Mouse (Mus musculus): ENCODE results near the gene Zfp217. TPM values are rescaled to one million over a fixed set of nuclear protein-coding genes. Genes with fewer than 3 reads are reported as not detected.

Zfp217 gene
- total RNA-seq, 2 experiments from 2014 or later = 3.0 to 3.8 TPM

DNA sequence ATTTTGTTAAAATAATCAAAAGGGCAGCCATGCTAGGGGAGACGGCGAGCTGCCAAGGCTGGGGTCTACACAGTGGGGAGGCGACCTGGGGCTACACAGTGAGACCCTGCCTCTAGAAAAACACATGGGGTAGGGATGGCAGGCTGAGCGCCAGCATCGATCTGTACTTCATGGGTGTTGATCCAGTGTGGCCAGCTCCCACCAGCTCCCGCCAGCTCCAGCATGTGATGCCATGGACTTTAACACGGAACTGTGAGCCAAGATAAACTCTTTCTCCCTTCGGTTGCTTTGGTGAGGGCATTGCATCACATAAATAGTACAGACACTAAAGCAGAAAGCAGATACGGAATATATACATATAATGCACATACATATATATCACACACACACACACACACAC is 53.0 kb downstream of the Zfp217 start:
- no peak for TF ChIP-seq CTCF (conservative IDR thresholded peaks at IDR 0.05)
- DNase-seq (ENCODE audit: low spot score in 2 of 2) = no peak
- Histone ChIP-seq H3K4me3 (no peak overlapping the region), H3K27ac (no peak overlapping the region)

DNA sequence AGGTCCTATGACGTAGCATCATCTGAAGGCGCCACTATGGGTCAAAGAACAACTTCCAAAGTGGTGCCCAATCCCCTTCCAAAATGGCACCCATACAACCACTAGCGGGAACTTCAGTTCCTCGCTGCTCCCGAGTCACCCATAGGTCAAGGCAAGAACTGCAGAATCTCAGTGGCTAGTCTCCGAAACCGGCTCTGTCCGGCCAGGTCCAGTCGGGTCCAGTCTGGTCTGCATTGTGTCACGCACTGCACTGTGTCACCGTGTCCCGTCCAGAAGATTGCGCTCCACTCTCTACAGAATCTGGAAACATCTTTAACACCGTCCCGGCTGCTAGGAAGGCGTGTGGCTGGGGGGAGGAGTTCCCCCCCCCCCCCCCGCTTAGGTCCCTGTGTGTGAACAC is 53.7 kb downstream of the Zfp217 start:
- no peak for DNase-seq (ENCODE audit: low spot score in 2 of 2)
- Histone ChIP-seq H3K27ac (no peak overlapping the region), H3K4me3 (no peak overlapping the region)
- TF ChIP-seq CTCF (conservative IDR thresholded peaks at IDR 0.05) = no peak

DNA sequence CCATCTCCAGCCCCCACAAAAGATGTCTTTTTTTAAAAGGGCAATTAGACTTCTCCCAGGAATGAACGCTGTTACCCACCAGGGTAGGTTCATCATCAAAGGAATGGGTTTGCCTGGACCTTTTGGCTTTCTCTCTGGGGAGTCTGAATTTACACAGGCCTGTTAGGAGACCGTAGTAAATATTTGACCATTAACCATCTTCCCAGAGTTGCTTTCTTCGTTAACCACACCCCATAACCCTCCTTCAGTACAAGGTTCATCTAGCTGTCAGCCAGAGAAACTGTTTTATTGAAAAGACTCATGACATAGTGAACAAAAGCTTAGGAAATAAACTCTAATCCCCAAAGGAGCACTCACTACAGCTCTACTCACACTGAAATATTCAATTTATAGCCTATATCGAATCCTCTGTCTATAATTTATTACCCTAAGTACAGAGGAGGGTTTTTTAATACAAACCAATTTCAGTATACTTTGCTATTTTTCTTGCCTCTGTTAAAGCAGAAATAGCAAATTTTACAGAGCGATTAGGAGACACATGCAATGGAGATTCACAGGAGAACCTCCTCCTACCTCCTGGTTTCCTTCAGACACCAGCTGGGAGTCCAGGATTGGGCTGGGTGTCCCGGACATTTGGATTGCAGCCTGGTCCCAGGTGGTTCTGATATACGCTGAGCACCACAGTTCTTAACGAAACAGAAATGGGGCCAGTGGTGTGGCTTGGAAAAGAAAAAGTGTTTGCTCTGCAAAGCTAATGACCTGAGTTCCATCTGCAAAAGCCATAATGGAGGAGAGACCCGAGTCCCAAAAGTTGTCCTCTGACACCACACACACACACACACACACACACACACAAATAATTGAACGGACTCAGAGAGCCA is 56.1 kb downstream of the Zfp217 start:
- DNase-seq (ENCODE audit: low spot score in 2 of 2) = no peak
- Histone ChIP-seq H3K4me3 (no peak overlapping the region), H3K27ac (no peak overlapping the region)
- TF ChIP-seq CTCF (conservative IDR thresholded peaks at IDR 0.05) = no peak

DNA sequence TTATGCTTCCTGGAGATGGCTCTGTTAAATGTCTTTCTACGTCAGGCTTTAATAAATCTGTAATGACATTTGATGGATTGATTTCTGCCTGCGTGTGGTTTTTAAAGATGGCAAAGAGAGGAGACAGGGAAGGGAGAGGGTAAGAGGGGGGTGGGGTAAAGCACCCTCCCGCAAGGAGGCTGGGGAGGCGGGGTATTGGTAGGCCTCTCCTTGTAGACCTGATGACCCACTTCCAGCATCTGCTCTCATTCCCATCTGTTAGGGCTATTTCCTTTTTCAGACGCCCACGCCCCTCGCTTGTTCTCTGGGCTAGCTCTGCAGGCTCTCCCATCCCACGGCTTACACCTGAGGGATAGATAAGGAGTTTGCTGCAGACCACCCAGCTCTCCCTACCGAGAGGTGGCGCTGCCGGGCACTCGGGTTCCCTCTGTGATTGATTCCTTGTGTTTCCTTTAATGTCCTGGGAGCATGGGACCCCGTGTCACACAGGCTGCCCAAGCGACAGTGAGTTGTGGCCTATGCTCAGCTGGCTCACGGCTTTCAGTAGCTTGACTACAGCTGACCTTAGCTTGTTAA is 69.4 kb downstream of the Zfp217 start:
- Histone ChIP-seq H3K4me3 (no peak overlapping the region), H3K27ac (no peak overlapping the region)
- DNase-seq (ENCODE audit: low spot score in 2 of 2) = no peak
- peak; percentile 52 for TF ChIP-seq CTCF (conservative IDR thresholded peaks at IDR 0.05)

DNA sequence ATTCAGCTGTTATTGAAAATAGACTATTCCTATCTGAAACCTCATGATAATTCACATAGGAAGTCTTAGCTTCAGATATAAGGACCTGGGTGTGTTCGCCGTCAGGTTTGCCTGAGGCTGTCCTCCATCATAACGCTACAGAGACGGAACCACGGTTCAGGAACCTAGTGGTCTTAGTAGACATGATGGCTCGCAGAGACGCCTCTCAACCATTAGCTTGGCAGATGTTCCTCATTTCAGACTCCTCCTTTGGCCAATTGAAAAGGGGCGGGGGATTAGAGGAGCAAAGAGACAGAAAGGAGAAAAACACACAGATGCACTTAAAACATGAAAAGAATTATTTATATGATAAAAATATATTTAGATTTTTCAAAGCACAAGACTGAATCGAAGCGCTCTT is 69.9 kb downstream of the Zfp217 start:
- Histone ChIP-seq H3K4me3 (no peak overlapping the region), H3K27ac (no peak overlapping the region)
- no peak for DNase-seq (ENCODE audit: low spot score in 2 of 2)
- TF ChIP-seq CTCF (conservative IDR thresholded peaks at IDR 0.05) = no peak

DNA sequence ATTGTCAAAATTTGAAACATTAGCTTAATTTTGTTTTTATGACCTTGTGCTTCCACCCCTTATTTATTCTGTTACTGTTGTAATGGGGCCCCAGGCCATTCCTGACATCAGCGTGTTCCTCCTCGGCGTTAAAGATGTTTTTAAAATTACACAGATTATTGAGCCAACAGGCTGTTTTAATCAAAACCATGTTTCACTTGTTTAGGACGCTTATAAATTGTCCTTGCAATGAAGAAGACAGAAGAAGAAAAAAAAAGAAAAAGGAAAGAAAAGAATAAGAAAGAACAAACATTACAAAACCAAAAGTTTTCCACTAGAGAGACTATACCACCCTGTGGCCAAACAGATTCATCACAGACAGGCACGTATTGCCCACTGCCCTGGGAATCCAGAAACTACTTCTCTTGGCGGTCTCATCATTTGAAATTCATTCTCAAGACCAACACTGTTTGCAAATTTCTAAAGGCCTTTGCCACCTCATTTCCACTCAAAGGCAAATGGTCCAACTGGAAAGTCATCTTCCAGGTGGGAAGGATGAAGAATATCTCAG is 70.9 kb downstream of the Zfp217 start:
- peak; percentile 61 for TF ChIP-seq CTCF (conservative IDR thresholded peaks at IDR 0.05)
- Histone ChIP-seq H3K4me3 (no peak overlapping the region), H3K27ac (no peak overlapping the region)
- DNase-seq (ENCODE audit: low spot score in 2 of 2) = no peak

DNA sequence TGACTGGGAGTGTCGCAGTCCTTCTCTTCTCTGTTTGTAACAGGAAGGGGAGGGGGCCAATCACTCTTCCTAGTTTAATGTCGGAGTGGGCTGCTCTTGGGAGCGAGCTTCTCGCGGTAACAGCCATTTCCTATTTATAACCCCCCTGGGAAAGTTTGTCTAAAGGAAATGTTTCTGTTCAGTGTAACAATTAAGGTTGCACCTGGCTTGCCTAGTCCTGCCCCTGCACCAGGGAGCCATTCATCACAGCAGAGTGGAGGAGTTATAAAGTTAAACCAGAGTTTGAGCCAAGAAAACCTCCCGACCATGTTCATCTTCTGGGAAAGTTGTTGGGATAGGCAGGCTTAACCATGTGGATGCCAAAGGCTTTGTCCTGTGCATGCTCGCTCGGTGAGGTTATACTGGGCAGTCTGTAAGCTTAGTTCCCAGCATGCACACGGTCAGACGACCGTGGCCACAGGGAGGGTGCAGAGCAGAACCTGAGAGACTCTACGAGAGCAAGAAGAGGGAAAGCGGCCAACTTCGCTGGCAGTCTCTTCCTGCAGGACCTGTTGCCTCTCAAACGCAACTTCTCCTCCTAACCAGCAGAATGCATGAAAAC is 77.2 kb downstream of the Zfp217 start:
- TF ChIP-seq CTCF (conservative IDR thresholded peaks at IDR 0.05) = no peak
- H3K4me3 ChIP-seq = no peak overlapping the region
- DNase-seq (ENCODE audit: low spot score in 2 of 2) = no peak
- no peak overlapping the region for H3K27ac ChIP-seq

DNA sequence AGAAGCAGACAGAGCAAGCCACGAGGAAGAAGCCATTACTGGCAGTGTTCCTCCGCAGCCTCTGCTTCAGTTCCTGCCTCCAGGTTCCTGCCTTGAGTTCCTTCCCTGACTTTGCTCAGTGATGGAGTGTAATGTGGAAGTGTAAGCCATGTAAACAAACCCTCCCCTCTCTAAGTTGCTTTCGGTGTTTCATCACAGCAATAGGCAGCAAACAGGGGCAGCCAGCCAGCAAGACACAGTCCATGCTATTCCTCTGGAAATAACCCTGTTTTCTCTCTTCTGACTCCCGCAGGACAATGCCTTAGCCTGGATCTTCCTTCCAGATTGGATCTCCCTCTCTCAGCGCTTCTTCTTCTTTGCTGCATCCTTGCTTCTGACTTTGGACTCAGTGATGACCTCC is 77.9 kb downstream of the Zfp217 start:
- no peak for DNase-seq (ENCODE audit: low spot score in 2 of 2)
- TF ChIP-seq CTCF (conservative IDR thresholded peaks at IDR 0.05) = no peak
- no peak overlapping the region for H3K27ac ChIP-seq
- no peak overlapping the region for H3K4me3 ChIP-seq

DNA sequence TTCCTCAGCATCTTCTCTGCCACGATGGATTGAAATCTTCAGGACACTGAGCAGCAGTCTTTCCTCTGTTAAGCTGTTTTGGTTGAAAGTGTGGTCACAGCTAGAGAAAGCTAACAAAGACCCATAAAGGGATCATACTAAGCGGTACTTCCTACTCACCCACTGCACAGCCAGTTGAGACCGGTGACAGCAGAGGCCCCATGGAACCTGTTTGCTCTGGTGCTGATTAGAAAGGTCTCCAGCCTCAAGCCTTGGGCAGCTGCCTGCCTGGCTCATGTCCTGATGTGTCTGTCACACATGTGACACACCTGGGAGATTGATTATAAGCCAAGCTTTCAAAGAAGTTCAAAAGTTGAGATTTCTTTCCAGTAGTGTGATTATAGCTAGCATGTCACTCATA is 85.5 kb downstream of the Zfp217 start:
- no peak for DNase-seq (ENCODE audit: low spot score in 2 of 2)
- no peak for TF ChIP-seq CTCF (conservative IDR thresholded peaks at IDR 0.05)

DNA sequence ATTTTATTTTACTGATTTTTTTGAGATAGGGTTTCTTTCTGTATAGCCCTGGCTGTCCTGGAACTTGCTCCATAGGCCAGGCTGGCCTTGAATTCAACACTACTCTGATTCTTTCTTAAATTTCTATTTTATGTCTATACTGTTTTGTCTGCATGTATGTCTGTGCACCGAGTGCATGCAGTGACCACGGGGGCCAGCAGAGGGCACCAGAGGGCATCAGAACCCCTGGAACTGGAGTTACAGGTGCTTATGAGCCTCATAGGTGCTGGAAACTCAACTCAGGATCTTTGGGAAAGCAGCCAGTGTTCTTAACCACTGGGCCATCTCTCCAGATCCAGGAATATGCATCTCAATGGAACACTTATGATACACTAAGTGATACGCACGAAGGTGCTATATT is 87.8 kb downstream of the Zfp217 start:
- H3K4me3 ChIP-seq = no peak overlapping the region
- peak; percentile 72 for TF ChIP-seq CTCF (conservative IDR thresholded peaks at IDR 0.05)
- no peak for DNase-seq (ENCODE audit: low spot score in 2 of 2)
- no peak overlapping the region for H3K27ac ChIP-seq

More for the DNA sequence above, 85.5 kb downstream of the Zfp217 start:
- Histone ChIP-seq H3K4me3 (no peak overlapping the region), H3K27ac (no peak overlapping the region)

DNA sequence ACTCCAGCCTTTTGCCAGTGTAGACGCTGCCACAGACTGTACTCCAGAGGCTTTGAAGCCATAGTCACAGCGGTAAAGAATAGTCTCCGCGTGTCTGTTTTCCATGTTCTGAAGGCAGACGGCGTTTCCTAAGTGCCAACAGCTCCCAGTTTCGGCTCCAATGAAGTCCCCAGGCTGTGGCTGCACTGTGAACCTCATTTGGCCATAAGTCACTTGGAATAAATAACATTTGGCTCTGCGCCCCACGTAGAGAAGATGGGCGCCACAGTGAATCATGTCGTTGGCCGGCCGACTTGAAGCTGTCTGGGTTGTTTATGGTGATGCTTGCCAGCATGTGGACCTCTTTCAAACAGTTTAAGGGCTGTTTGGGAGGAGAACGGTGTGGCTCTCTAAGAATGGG is 89.1 kb downstream of the Zfp217 start:
- DNase-seq (ENCODE audit: low spot score in 2 of 2) = peak in 1 of 2 experiments; percentile 1

More for the DNA sequence above, 89.1 kb downstream of the Zfp217 start:
- Histone ChIP-seq H3K27ac (no peak overlapping the region), H3K4me3 (no peak overlapping the region)
- TF ChIP-seq CTCF (conservative IDR thresholded peaks at IDR 0.05) = no peak
